Mouse (Mus musculus): ENCODE measurements around the gene Rpf2. TPM values are rescaled to one million over a fixed set of nuclear protein-coding genes. Genes with fewer than 3 reads are reported as not detected.

Rpf2 gene
- polyA plus RNA-seq, 1 experiment from 2014 or later, result 92.6 TPM

DNA sequence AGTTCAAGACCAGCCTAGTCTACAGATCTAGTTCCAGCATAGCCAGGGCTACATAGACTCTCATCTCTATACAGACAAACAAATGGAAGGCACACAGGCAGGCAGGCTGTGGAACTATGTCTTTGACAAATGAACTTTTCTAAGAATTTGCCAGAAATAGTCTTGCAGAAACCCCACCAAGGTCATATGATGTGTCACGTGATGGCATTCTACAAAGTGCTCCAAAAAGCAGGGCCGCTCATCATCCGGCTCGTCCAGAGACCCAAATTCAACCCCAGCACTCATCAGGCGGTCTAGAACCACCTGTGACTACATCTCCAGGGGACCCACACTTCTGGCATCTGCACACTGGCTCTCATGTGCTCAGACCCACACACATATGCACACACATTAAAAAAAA, 9.0 kb downstream of the Rpf2 start:
- no peak for ATAC-seq (replicated peaks; ENCODE audit: insufficient number of reproducible peaks, low FRiP score, low TSS enrichment, low read depth)
- H3K9ac ChIP-seq (replicated peaks; ENCODE audit: low read length), result no peak overlapping the region
- WGBS, result 98% methylated on average over 5 of the region's 5 CpGs
- no peak for DNase-seq (ENCODE audit: low spot score)
- H3K9me3 ChIP-seq (replicated peaks; ENCODE audit: control insufficient read depth, low read length), result no peaks in the 10 kb centered on the region
- H3K36me3 ChIP-seq (replicated peaks; ENCODE audit: control insufficient read depth, insufficient read depth, low read depth, low read length), result peaks cover 2% of the 10 kb centered on the region
- no peak overlapping the region for H3K27ac ChIP-seq (replicated peaks; ENCODE audit: low read depth, low read length)
- H3K4me1 ChIP-seq (ENCODE audit: control insufficient read depth, insufficient read depth, low read length), result no peaks in the 10 kb centered on the region
- no peak overlapping the region for H3K4me2 ChIP-seq (ENCODE audit: low read depth, low read length)
- H3K4me3 ChIP-seq (ENCODE audit: low read depth, low read length), result no peak overlapping the region
- H3K27me3 ChIP-seq (ENCODE audit: control insufficient read depth, insufficient read depth, low read length), result no peaks in the 10 kb centered on the region

DNA sequence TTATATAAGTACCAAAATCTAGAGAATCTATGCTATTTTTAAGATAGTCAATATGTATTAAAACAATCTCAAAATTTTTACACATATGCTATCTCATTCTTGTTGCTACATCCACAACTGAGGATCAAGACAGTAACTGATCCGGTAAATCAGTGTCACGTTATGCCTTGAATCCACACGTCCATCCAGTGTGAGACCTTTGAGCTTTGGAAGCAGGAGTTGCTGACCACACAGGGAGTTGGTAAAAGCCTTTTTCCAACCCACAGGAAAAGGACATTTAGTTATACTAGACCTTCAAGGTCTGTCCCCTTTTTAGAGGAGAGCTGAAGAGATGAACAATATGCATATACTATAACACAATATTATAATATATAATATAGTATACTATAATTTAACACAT, 13.6 kb downstream of the Rpf2 start:
- no peaks in the 10 kb centered on the region for H3K9me3 ChIP-seq (replicated peaks; ENCODE audit: control insufficient read depth, low read length)
- no peak overlapping the region for H3K4me3 ChIP-seq (ENCODE audit: low read depth, low read length)
- H3K4me2 ChIP-seq (ENCODE audit: low read depth, low read length), result no peak overlapping the region
- H3K4me1 ChIP-seq (ENCODE audit: control insufficient read depth, insufficient read depth, low read length), result no peaks in the 10 kb centered on the region
- 77% methylated on average over 3 of the region's 3 CpGs for WGBS
- H3K9ac ChIP-seq (replicated peaks; ENCODE audit: low read length), result no peak overlapping the region
- ATAC-seq (replicated peaks; ENCODE audit: insufficient number of reproducible peaks, low FRiP score, low TSS enrichment, low read depth) (no peak), DNase-seq (ENCODE audit: low spot score) (no peak)
- H3K36me3 ChIP-seq (replicated peaks; ENCODE audit: control insufficient read depth, insufficient read depth, low read depth, low read length), result peaks cover 5% of the 10 kb centered on the region
- no peak overlapping the region for H3K27ac ChIP-seq (replicated peaks; ENCODE audit: low read depth, low read length)
- H3K27me3 ChIP-seq (ENCODE audit: control insufficient read depth, insufficient read depth, low read length), result no peaks in the 10 kb centered on the region

DNA sequence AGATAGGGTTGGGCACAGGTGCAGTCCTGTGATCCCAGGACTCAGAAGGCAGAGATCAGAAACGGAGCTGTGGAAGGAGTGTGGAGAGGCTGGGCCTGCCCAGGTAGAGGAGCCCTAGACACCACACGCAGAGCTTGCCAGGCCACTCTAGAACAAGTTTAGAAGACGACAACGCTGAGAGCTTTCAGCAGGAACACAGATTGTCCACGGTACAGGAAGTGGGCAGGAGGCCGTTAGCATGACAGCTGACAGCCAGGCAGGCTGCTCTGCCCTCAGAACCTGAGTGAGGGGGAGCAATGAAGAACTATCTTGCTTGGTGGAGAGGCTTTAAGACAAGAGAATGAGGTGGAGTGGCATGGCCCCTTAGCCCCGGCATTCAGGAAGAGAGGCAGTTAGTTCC, 14.4 kb downstream of the Rpf2 start:
- H3K9me3 ChIP-seq (replicated peaks; ENCODE audit: control insufficient read depth, low read length), result no peaks in the 10 kb centered on the region
- H3K4me2 ChIP-seq (ENCODE audit: low read depth, low read length), result no peak overlapping the region
- H3K27ac ChIP-seq (replicated peaks; ENCODE audit: low read depth, low read length), result no peak overlapping the region
- H3K9ac ChIP-seq (replicated peaks; ENCODE audit: low read length), result no peak overlapping the region
- ATAC-seq (replicated peaks; ENCODE audit: insufficient number of reproducible peaks, low FRiP score, low TSS enrichment, low read depth), result no peak
- no peak for DNase-seq (ENCODE audit: low spot score)
- WGBS, result 91% methylated on average over 7 of the region's 7 CpGs
- H3K4me1 ChIP-seq (ENCODE audit: control insufficient read depth, insufficient read depth, low read length), result no peaks in the 10 kb centered on the region
- H3K36me3 ChIP-seq (replicated peaks; ENCODE audit: control insufficient read depth, insufficient read depth, low read depth, low read length), result peaks cover 2% of the 10 kb centered on the region
- H3K4me3 ChIP-seq (ENCODE audit: low read depth, low read length), result no peak overlapping the region
- no peaks in the 10 kb centered on the region for H3K27me3 ChIP-seq (ENCODE audit: control insufficient read depth, insufficient read depth, low read length)

DNA sequence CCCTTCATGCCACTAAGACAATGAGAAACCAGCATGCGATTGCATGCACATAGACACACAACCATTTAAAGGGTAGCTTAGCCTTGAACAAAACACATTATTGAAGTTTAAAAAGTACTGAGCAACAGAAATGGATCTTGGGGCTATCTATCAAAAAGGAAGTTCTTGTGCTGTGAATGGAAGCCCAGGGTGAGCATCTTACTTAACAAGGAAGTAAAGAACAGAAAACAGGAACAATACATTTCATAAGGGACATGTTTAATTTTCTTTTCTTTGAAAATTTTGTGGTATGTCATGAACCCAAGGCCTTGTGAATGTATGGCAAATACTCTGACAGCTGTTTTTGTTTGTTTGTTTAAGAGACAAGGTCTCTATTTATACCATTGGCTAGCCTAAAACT, 17.1 kb downstream of the Rpf2 start:
- ATAC-seq (replicated peaks; ENCODE audit: insufficient number of reproducible peaks, low FRiP score, low TSS enrichment, low read depth), result no peak
- Histone ChIP-seq H3K9ac (replicated peaks; ENCODE audit: low read length) (no peak overlapping the region), H3K36me3 (replicated peaks; ENCODE audit: control insufficient read depth, insufficient read depth, low read depth, low read length) (peaks cover 5% of the 10 kb centered on the region), H3K4me3 (ENCODE audit: low read depth, low read length) (no peak overlapping the region), H3K4me1 (ENCODE audit: control insufficient read depth, insufficient read depth, low read length) (no peaks in the 10 kb centered on the region), H3K27me3 (ENCODE audit: control insufficient read depth, insufficient read depth, low read length) (no peaks in the 10 kb centered on the region), H3K4me2 (ENCODE audit: low read depth, low read length) (no peak overlapping the region), H3K27ac (replicated peaks; ENCODE audit: low read depth, low read length) (no peak overlapping the region), H3K9me3 (replicated peaks; ENCODE audit: control insufficient read depth, low read length) (no peaks in the 10 kb centered on the region)
- DNase-seq (ENCODE audit: low spot score), result no peak
- 94% methylated on average over 1 of the region's 1 CpGs for WGBS

DNA sequence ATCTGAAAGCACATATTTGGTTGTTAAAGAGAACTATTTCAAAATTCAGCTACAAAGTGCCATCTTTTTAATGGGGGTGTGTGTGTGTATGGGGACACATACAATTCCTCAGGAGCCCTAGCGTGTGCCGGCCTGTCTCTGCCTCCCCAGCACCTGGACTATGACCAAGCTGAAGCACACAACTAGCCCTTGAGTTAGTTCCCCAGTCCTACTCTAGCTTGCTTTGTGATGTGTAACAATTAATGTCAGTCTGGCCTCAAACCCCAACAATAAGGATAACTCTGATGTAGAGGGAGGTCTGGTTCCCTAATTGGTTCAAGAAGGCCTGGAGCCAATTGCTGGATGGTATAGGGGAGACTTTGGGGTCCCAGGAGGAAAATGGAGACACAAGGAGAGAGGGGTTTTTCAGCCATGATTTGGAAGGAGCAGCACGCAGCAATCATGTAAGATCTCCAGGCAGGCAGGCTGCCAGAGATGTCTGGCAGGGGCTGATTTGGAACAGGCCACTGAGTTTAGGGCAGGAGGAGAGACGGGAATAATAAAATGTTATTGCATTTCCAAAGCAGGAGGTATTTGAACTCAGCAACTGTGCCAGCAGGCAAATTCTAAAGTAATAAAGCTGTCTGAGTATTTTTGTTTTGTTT, 19.1 kb downstream of the Rpf2 start:
- H3K27ac ChIP-seq (replicated peaks; ENCODE audit: low read depth, low read length), result no peak overlapping the region

DNA sequence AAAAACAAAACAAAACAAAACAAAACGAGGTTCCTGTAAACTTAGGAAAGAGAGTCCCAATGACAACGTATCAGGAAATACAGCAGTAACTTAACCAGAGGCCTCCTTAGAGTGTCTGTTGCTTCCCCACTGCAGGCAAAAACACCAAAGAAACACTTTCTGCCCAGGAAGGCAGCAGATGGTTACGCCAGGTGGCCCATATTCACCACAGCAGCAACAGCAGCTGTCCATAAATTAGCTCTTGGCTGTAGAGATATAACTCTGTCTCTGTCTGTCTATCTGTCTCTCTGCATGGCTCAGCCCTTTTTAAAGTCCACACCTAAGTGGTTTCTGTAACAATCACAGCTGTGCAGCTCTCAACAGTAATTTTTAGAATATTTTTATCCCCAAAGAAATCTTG, 28.0 kb downstream of the Rpf2 start:
- Histone ChIP-seq H3K9ac (replicated peaks; ENCODE audit: low read length) (no peak overlapping the region), H3K27ac (replicated peaks; ENCODE audit: low read depth, low read length) (no peak overlapping the region), H3K36me3 (replicated peaks; ENCODE audit: control insufficient read depth, insufficient read depth, low read depth, low read length) (peaks cover 8% of the 10 kb centered on the region), H3K4me2 (ENCODE audit: low read depth, low read length) (no peak overlapping the region), H3K4me1 (ENCODE audit: control insufficient read depth, insufficient read depth, low read length) (no peaks in the 10 kb centered on the region), H3K27me3 (ENCODE audit: control insufficient read depth, insufficient read depth, low read length) (no peaks in the 10 kb centered on the region), H3K9me3 (replicated peaks; ENCODE audit: control insufficient read depth, low read length) (no peaks in the 10 kb centered on the region), H3K4me3 (ENCODE audit: low read depth, low read length) (no peak overlapping the region)
- ATAC-seq (replicated peaks; ENCODE audit: insufficient number of reproducible peaks, low FRiP score, low TSS enrichment, low read depth) (no peak), DNase-seq (ENCODE audit: low spot score) (no peak)
- WGBS, result 78% methylated on average over 3 of the region's 3 CpGs

More for the DNA sequence above, 19.1 kb downstream of the Rpf2 start:
- H3K4me3 ChIP-seq (ENCODE audit: low read depth, low read length), result no peak overlapping the region
- H3K36me3 ChIP-seq (replicated peaks; ENCODE audit: control insufficient read depth, insufficient read depth, low read depth, low read length), result peaks cover 5% of the 10 kb centered on the region
- H3K9ac ChIP-seq (replicated peaks; ENCODE audit: low read length), result no peak overlapping the region
- H3K27me3 ChIP-seq (ENCODE audit: control insufficient read depth, insufficient read depth, low read length), result no peaks in the 10 kb centered on the region
- no peaks in the 10 kb centered on the region for H3K4me1 ChIP-seq (ENCODE audit: control insufficient read depth, insufficient read depth, low read length)
- no peak for DNase-seq (ENCODE audit: low spot score)
- 84% methylated on average over 4 of the region's 4 CpGs for WGBS
- ATAC-seq (replicated peaks; ENCODE audit: insufficient number of reproducible peaks, low FRiP score, low TSS enrichment, low read depth), result no peak
- H3K9me3 ChIP-seq (replicated peaks; ENCODE audit: control insufficient read depth, low read length), result no peaks in the 10 kb centered on the region
- no peak overlapping the region for H3K4me2 ChIP-seq (ENCODE audit: low read depth, low read length)

DNA sequence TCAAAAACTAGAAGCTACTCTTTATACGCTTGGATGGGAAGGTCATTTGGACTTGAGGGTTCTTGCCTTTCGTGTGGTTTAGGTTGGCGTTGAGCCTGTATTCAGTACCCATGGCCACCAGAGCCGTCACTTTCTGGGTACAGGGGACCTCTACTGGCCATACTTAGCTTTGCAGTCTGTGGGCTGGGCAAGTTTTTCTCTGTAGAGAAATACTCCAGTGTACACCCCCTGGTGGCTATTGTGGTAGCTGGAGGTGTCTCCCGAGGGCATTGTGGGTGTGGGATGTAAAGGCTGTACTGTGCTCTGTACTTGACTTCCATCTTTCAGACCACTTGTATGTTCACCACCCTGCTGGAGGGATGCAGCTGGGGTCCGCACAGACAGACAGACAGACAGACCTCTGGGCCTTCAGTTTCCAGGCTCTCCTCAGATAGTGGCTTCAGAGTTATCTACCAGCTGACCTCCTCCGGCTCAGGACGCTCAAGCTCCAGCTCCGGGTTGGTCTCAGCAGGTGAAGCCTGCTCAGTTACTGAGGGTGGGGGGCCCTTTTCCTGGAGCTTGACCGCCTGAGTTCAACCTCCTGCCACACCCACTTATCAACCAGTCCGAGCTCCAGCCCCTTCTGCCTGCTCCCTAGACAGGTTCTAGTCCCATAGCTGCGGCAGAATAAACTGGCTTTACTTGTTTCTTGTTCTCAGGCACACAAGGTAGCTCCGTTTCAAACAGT, 34.2 kb downstream of the Rpf2 start:
- Histone ChIP-seq H3K9me3 (replicated peaks; ENCODE audit: control insufficient read depth, low read length) (no peaks in the 10 kb centered on the region), H3K4me3 (ENCODE audit: low read depth, low read length) (no peak overlapping the region), H3K4me2 (ENCODE audit: low read depth, low read length) (no peak overlapping the region), H3K9ac (replicated peaks; ENCODE audit: low read length) (no peak overlapping the region), H3K36me3 (replicated peaks; ENCODE audit: control insufficient read depth, insufficient read depth, low read depth, low read length) (no peaks in the 10 kb centered on the region), H3K4me1 (ENCODE audit: control insufficient read depth, insufficient read depth, low read length) (no peaks in the 10 kb centered on the region), H3K27ac (replicated peaks; ENCODE audit: low read depth, low read length) (no peak overlapping the region), H3K27me3 (ENCODE audit: control insufficient read depth, insufficient read depth, low read length) (no peaks in the 10 kb centered on the region)
- ATAC-seq (replicated peaks; ENCODE audit: insufficient number of reproducible peaks, low FRiP score, low TSS enrichment, low read depth) (peak; percentile 89), DNase-seq (ENCODE audit: low spot score) (peak; percentile 95)
- WGBS, result 38% methylated on average over 13 of the region's 13 CpGs

DNA sequence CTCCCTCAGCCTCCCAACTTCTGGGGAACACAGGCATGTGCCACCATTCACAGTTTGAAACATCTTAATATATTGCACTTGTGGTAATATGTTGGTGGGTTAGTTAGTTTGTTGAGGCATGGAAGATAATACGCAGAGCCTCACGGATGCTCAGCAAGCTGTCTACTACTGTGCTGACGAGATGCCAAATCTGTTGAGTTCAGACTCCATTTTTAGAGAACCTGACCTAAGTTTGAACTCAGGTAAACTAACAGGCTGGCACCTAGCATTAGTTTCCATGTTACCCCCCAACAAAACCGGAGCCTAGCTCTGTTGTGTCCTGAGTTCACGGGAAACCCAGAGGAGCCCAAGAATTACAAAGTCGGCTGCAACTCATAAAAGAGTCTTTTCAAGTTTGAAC, 51.8 kb downstream of the Rpf2 start:
- Histone ChIP-seq H3K9me3 (replicated peaks; ENCODE audit: control insufficient read depth, low read length) (no peaks in the 10 kb centered on the region), H3K4me2 (ENCODE audit: low read depth, low read length) (no peak overlapping the region), H3K36me3 (replicated peaks; ENCODE audit: control insufficient read depth, insufficient read depth, low read depth, low read length) (no peaks in the 10 kb centered on the region), H3K27ac (replicated peaks; ENCODE audit: low read depth, low read length) (no peak overlapping the region), H3K27me3 (ENCODE audit: control insufficient read depth, insufficient read depth, low read length) (no peaks in the 10 kb centered on the region), H3K9ac (replicated peaks; ENCODE audit: low read length) (no peak overlapping the region), H3K4me3 (ENCODE audit: low read depth, low read length) (no peak overlapping the region), H3K4me1 (ENCODE audit: control insufficient read depth, insufficient read depth, low read length) (no peaks in the 10 kb centered on the region)
- ATAC-seq (replicated peaks; ENCODE audit: insufficient number of reproducible peaks, low FRiP score, low TSS enrichment, low read depth) (no peak), DNase-seq (ENCODE audit: low spot score) (no peak)
- WGBS, result 82% methylated on average over 6 of the region's 6 CpGs
